Mouse (Mus musculus) heart, adult 9 months (tissue): ENCODE measurements around the gene Cdh22.

ENCODE experiments used
- DNase-seq, 2 experiments: peaks; one replicate each; pipeline ENCODE4 v3.0.0; 2022; ENCODE audit warnings: low spot score in 2 of 2

The Cdh22 gene

DNA sequence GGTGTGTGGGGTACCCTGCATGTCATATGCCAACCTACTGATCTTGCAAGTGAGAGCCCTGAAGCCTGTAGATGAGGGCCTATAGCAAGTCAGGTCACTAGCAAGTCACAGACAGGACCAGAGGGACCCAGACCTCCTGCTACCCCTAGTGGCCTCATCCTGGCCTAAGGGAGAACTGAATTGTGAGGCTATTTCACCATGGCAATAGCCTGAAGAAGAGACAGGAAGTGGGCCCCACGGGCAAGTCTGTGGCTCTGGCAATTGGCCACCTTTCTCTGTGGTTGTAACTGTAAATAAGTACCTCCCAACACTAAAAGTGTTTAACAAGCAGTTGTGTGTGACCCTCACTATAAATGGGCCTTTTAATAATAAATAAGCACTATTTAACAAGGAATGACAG, 16.2 kb upstream of the Cdh22 start:
- DNase-seq = no peak

DNA sequence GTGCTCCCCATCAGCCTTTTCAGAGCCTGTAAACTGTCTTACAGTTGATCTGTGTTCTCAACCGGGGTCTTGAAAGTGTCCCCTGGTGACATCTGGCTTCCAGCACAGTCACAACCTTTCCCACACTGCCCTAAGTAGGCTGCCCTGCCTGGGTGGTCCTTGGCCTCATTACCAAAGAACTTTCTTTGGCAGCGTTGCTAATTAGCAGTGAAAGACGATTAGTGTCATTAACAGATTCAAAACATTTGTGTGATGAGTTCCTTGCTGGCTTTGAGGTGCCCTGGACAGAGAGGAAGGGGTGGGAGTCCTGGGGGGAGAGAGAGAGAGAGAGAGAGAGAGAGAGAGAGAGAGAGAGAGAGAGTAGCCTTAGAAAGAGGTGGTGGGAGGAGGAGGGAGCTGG, 14.3 kb upstream of the Cdh22 start:
- no peak for DNase-seq

DNA sequence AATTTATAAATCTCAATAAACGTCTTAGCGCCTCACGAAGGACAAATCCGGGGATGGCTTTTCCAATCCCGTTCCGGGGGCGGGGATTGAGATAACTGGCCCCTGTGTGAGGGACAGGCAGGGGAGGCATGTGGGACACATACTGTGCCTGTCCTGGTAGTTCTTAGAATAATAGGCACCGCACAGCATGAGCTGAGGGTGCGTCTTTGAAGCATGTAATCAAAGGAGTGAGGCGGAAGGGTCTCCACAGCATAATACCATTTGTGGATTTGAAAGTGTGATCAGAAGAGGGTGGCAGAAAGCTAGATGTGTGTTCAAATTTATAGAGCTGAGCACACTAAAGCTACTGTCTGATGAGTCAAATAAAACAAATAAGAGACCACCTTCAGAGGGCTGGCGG, 11.7 kb upstream of the Cdh22 start:
- DNase-seq = no peak

DNA sequence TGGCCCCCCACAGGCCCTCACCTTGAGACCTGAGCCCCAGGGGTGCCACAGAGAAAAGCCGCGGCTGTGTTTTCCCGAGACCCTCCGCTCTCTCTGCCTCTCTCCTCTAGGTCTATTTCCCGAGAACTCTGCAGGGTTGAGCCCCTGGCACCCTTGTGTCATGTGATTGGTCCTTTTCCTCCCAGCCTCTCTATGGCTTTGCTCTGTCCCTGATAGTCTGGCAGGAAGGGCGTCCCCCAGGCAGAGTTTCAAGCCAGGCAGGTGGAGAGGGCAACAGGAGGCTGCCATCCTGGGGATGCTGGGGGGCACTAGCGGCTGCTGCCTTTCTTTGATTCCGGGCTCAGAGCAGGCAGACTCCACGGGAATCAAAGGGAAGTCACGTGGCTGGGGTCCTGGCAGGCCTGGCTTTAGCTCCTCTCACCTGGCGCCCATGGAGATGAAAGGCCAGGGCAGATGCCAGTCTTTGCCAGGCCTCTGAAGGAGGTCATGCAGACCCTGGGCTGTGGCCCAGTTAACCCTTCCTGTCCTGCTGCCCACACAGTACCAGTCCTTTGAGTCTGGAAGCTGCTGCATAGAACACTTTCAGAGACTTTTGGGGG, 8.6 kb upstream of the Cdh22 start:
- DNase-seq = no peak

DNA sequence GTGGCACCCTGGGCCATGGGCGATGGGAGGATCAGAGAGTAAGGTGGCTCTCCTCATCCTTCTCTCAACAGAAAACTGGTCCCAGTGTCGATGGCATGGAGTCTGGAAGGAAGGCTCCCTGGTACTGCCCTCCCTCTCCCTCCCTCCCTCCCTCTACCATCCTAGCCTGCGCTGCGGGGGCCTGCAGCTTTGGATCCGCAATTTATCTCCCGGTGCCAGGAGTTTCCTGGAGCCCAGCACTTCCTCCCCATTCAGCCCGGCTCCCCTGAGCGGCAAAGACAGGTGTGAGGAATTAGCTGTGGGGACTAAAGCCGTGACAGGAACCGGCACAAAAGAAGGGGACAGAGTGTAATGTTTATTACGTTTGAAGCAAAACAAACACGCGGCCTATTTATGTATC, 7.9 kb upstream of the Cdh22 start:
- DNase-seq = no peak

DNA sequence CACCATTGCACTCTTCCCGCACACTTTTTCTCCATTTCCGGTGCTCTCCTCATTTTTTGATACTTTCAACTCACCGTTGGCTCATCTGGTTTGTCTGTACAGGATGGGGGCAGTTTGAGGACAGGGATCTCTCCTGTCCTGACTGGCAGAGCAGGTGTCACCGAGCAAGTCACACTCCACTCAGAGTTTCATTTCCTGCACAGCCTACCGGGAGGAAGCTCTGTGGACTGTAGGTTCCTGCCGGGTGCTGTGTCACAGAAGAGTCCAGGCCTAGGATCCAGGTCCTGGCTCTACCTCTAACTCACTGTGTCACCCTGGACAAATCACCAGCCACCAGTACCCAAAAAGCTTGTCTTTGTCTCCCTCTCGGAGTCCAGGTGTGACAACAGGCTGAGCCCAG, 7.1 kb upstream of the Cdh22 start:
- DNase-seq = no peak

DNA sequence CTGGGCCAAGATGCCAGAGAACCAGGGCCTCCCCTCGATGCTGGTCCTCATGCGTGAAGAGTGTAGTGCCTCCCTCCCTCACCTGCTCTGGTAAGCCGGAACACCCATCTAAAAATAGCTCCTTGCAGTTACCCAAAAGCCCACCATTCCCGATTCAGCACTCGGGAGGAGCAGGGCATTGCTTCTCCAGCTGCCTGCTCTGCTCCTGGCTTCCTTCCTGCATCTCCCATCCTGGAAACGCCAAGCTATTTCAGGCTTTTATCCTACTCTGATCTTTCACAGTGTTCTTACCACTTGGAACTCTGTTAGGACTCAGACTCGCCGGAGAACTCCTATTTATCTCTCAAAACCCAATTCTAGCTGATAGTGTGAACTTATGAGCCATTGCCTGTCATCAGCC, 5.7 kb upstream of the Cdh22 start:
- DNase-seq = no peak

DNA sequence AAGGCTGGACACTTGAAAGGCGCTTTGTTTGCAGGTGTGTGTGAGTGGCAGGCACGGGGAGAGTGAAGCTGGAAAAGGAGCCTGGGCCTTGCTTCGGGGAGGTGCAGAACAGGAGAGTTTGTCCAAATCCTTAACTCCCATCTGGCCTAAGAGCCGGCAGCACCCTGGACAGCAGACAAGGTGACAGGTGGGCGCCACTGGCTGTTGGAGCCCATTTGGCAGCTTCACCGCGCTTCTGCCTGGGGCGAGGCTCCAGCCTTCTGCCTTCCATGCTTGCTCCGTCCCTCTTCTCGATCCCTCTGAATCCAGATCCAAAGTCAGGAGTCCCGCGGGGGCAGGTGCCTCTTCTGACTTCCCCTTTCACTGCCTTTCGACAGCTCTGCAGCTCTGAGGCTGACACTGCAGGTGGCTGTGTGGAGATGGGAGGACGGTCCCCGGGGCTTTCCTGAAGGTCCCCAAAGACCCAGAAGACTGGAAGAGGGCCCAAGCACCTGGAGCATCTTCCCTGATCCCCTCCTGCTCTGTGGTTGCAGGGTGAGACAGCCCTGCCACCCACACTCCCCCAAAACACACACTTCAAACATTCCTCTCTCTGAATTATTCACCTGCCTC, 5.0 kb upstream of the Cdh22 start:
- no peak for DNase-seq

DNA sequence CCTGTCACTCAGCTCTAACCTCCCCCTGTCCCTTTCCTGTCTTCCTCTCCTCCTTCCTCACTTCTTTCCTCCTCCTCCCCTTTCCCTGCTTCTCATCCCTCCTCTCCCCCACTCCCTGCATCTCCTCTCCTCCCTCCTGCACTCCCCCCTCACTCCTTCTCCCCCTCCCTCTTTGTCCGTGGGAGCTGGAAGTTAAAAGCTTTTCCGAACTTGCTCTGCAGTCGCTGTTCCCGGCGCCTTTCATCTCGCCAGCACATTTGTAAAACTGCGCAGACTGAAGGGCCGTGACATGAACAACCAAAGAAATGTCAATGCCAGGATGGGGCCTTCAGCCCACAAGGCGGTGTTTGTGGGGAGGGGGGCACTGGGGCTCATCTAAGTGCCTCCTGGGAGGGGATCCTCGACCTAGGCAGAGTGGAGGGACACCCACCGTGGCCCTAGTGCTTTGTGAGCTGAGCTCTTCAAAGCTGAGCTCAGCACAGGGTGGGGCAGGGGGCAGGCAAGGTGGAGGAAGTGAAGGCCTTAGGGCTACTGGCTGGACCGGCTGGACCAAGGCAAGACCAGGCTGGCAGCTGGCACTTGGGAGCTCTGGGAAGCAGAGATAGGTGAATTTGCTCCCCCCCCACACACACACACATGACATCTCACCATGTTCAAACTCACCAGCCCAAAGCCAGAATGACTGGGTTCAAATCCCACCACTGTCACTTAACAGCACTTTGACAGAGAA, 3.9 kb upstream of the Cdh22 start:
- no peak for DNase-seq

DNA sequence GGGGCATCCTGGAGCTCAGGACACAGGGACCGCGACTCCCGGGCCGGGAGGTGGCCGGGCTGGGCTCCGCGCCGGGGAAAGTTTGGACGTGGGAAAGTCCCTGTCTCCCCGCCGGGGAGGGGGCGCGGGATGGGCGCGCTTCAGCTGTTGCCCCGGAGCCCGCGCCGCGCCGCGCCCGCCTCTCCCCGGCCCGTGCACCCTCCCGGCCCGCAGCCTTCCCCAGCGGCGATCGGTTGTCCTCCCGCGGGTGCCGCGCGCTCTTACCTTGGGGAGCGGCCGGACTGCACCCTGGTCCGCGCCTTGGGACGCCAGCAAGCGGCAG, 401 bp downstream of the Cdh22 start:
- DNase-seq = no peak

DNA sequence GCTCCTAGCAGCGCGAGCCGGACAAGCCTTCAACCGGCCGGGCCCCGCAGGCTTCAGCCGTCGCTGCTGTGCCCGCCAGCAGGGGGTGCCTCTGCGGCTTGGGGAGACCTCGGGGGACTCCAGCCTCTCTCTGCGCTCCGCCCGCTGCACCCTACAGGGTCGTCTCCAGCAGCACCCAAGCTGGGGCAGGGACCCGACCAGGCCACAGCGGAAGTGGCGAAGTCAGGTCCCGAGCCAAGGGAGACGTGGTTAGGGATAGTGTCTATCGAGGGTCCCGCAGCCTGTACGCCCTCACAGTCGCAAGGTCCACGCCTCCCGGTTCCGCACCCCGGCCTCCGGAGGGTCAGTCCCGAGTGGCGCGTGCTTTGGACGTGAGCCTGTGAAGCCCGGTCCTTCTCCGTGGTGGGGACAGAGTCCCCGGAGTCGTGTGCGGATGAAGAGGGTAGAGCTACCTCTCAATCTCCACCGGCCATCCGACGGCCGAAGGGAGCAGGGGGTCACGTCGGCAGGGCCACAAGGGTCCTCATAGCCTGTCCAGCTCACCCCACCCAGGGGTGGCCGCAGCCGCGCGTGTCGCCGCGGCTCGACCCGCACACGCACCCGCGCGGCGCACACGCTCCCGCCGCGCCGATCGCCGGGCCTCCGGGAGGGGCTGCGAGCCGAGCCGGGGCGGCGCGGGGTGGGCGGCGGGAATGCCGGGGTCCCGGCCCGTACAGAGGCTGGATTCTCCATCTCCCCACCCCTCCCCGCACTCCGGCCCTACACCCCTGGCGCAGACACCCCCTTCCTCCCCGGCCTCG, 962 bp downstream of the Cdh22 start:
- DNase-seq = peak in 1 of 2 experiments; percentile 9

DNA sequence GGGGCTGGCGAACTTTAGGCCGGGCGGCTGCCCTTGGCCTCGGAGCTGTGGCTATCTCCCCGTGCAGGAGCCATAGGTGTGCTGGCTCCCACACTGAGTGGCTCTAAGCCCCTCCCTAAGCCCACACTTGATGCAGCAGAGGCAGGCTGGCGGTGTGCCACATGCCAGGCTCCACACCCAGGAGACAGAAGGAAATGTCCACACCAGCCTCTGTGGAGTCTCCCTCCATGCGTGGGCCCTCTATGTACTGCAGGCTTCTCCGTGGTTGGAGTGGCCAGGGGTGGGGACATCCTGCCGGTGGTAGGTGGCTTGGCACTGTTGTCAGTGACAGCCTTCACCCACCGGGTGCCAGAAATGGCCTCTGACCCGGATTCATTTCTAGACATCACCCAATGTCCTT, 5.6 kb downstream of the Cdh22 start:
- no peak for DNase-seq

DNA sequence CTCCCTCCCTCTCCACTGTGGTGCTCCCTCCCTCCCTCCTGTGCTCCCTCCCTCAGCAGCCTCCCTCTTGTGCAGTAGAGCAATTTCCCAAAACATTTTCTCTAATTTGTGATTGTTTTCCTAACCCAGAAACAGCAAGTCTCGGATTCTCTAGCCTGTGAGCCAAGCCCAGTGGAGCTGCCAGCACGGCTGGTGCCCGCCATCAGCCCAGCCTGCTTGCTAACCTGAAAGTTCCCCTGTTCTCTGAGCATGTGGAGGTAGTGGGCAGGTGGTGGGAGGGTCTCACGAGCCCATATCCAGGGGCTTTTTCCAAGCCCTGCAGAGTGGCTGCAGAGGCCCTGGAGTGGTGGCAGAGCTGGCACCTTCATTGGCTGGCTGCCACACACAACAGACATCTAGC, 10.8 kb downstream of the Cdh22 start:
- DNase-seq = no peak

DNA sequence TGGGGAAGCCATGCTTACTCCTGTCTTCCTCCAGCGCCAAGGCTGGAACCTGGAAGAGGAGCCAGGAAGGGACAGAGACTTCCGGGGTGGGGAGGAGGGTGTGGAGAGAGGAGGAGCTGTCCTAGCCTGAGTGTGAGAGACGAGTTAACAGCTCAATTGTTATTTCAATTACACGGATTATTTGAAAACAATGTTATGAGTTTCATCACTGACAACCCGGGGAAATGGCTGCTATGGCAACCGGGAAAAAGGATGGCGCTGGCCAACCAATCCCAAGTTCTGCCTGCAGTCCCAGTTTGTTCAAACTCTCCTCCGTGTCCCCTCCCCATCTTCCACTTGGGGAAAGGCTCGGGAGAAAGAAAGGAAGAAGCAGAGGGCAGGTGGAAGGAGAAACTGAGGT, 12.7 kb downstream of the Cdh22 start:
- no peak for DNase-seq

DNA sequence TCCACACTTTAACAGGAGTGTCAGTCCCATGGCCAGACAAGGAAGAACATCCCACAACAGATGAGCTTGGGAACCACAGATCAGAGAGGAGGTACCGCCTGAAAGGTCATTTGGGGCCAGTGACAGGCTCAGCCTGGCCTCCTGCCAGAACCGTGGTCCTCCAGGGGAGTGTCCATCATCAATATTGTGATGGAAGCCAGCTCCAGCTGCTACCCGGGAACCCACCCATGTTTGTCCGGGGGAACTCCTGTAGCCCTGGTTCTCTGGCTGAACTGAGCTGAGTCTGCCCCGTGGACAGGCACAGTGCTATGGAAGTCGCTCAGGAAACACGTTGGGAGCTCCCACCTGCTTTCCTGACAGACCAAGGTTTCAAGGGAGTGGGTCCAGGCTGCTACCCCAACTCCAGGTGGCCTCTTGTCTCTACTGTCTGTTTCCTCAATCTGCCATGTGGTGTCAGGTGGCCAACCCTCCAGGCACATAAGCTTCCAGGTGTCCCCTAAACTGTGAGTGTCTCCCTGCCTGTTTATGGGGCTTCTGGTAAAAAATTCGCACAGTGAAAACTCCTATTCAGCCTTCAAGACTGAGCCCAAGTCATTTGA, 14.2 kb downstream of the Cdh22 start:
- DNase-seq = no peak

DNA sequence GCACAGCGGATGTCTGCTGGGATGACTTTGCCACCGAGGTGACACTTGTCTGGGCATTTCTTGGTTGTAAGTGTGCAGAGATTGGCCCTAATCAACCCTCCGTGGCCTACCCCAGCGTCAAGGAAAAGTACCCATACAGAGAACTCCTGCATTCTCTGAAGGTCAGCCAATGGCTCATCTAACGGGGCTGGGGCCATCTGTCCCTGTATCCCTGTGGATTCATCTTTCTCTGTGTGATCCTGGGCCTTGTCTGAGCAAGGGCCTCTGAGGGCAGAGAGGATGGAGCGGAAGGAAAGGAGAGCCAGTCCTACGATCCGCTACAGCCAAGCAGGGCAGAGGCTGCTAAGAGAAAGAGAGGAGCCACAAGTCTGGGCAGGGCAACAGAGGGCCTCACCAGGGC, 15.7 kb downstream of the Cdh22 start:
- DNase-seq = no peak

DNA sequence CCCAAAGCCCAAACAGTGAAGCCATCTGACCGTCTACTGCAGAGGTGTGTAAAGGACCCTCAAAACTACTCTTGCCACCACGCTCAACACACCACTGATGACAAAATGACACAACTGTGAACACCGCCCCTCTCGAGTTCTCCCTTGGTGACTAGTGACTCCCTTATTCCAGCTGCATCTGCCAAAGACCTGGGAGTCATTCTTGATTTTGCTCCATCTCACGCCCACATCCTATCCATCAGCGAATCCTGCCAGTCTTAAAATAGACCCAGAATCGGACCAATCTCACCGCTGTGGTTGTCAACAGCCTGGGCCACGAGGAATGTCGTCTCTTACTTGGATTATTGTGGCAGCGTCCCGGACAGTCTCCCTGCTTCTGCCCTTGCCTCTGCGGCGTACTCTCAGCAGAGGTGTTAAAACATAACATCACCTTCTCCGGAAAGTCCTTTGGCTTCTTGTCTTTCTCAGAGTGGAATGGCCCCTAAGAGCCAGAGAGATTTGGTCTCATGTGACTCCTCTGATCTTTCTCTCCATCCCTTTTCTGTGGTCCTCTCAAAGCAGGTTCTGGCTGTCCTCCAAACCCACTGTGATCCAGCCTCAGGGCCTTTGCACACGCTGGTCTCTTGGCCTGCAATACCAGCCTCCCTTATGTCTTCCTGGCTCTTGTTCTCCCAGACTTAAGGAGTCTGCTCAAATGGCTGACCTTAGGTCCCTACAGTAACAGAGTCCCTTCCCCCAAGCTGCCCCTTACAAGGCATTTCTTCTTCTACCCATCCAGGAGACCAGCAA, 17.1 kb downstream of the Cdh22 start:
- DNase-seq = no peak

DNA sequence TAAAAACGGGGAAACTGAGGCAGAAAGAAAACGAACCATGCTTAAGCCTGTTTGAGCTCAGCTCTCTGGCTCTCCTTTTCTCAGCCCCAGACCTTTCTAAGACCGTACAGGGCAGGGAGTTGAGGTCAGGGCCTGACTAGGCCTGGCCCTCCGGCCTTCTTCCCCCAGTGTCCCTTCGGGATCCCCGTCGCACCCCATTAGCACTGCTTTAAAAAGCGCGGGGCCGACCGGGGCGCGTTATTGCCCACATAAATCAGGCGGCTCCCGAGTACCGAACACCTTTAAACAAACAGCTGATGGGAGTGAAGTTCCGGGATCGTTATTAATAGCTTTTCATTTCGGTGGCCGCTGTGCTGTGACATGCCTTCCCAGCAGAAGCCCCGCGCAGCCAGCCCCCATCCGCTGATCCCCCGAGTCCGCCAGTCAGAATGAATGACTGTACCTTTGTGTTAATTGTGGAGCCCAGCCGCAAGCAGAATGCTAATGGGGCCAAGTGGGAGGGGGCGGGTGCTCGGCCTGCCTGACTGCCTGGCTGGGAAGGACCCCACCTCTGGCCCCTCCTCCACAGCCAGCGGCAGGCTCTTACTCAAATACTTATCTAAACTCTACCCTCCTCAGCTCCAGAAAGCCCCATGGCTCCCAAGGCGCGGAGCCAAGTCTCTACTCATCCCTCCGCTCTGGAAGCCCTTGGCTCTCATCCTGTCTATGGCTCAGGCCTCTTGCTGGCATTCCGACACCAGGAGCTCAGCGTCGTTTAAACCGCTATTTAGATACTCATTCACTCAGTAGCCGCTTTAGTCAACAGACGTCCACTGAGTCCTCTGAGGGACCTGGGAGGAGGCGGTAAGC, 19.3 kb downstream of the Cdh22 start:
- DNase-seq = no peak

DNA sequence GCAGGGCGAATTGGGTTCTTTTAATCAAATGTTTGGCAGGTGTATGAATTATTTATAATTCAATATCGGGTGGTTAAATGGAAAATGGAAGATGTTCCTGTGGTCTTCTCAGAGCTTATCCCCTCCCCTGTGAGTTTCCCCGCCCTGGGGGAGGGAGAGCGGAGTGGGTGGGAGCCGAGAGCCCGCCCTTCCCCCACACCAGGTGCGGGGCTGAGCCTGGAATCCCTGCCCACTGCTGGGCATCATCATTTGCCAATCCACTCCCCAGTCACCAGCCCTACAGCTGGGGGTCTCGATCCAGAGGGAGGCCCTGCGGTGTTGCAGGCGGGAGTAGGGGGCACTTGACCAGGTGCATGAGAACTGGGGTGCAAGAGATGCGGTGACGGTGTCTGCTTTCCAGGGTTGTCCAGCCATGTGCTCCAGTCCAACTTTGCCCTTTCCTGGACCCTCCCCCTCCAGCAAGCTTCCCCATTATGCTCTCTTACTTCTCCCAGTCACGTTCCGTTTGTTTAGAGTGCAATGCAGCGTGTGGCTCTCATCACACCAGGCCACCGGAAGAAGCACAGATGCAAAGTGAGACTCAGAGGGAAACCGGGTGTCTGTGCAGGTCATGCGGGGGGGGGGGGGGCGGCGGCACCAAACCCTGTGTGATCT, 23.1 kb downstream of the Cdh22 start:
- DNase-seq = no peak

DNA sequence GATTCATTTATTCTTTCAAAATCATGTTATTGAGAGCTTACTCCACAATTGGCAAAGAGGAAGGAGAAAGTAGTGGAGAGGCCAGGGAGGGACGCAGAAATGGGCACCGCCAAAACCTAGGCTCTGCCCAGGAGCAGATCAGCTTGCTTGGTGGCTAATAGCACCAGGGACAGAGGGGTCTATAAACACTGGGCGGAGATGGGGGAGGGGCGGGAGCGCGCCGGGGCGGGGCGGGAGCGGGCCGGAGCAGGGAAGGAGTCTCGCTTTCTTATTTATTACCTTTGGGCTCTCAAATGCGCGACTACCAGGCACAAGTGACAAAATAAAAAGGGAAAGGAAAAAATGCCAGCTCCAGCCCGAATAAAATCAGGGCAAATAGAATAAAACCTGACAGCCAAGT, 23.7 kb downstream of the Cdh22 start:
- DNase-seq = no peak
